Comparison of ENCODE assay signal across 8 mouse cellular contexts in genomic region chr15:84800132-84800531, GRCm38 (mm10). TPM values are rescaled to one million over a fixed set of nuclear protein-coding genes. Genes with fewer than 3 reads are reported as not detected.
DNase-seq lines count a peak whose midpoint lies in the region; ATAC-seq and TF ChIP-seq lines count a peak whose summit lies in the region.

No protein-coding gene starts in this region.

- no peaks in the 10 kb centered on the region for H3K9me3 ChIP-seq in heart, postnatal 0 days (replicated peaks; ENCODE audit: control insufficient read depth, low read length)
- no peaks in the 10 kb centered on the region for H3K9me3 ChIP-seq in heart, embryonic 10.5 days
- no peaks in the 10 kb centered on the region for H3K9me3 ChIP-seq in midbrain, embryonic 13.5 days
- H3K9me3 ChIP-seq in midbrain, embryonic 10.5 days (replicated peaks): peaks cover 20% of the 10 kb centered on the region; the same call in 1 of the 2 replicates

- TF ChIP-seq EP300 in heart, postnatal 0 days (IDR thresholded peaks at IDR 0.05; ENCODE audit: low read depth): no peak

- H3K27me3 ChIP-seq in heart, postnatal 0 days (ENCODE audit: control insufficient read depth, insufficient read depth, low read length): no peaks in the 10 kb centered on the region
- H3K27me3 ChIP-seq in heart, embryonic 10.5 days (ENCODE audit: insufficient read depth, poor library complexity, severe bottlenecking): no peaks in the 10 kb centered on the region
- H3K27me3 ChIP-seq in midbrain, embryonic 13.5 days: no peaks in the 10 kb centered on the region
- H3K27me3 ChIP-seq in midbrain, embryonic 10.5 days (ENCODE audit: low read depth, poor library complexity, severe bottlenecking): no peaks in the 10 kb centered on the region

- H3K9ac ChIP-seq in heart, postnatal 0 days (replicated peaks; ENCODE audit: low read depth, low read length): no peak overlapping the region
- no peak overlapping the region for H3K9ac ChIP-seq in midbrain, embryonic 13.5 days (replicated peaks)

- no peaks in the 10 kb centered on the region for H3K4me1 ChIP-seq in heart, postnatal 0 days (ENCODE audit: control insufficient read depth, insufficient read depth)
- H3K4me1 ChIP-seq in heart, embryonic 10.5 days: no peaks in the 10 kb centered on the region
- H3K4me1 ChIP-seq in midbrain, embryonic 13.5 days (replicated peaks): no peaks in the 10 kb centered on the region
- H3K4me1 ChIP-seq in midbrain, embryonic 10.5 days: no peaks in the 10 kb centered on the region

- no peak for TF ChIP-seq POLR2A in brain, embryonic 14.5 days (IDR thresholded peaks at IDR 0.05; ENCODE audit: borderline replicate concordance, extremely low read depth, insufficient read depth, insufficient read length, poor library complexity, severe bottlenecking)

- H3K4me2 ChIP-seq in heart, postnatal 0 days (ENCODE audit: low read depth, low read length): no peak overlapping the region
- H3K4me2 ChIP-seq in midbrain, embryonic 13.5 days (replicated peaks): no peak overlapping the region

- DNase-seq in heart, postnatal 0 days (ENCODE audit: low spot score): no peak
- no peak for DNase-seq in heart, embryonic 10.5 days (ENCODE audit: low spot score)
- DNase-seq in midbrain, embryonic 10.5 days (ENCODE audit: low spot score): no peak
- peak; percentile 53 for DNase-seq in brain, embryonic 14.5 days (ENCODE audit: low read depth)
- DNase-seq in retina, embryonic 14.5 days (ENCODE audit: low spot score): peak; percentile 42
- DNase-seq in gastrocnemius, postnatal 25 days: no peak
- DNase-seq in gastrocnemius, adult 8-10 months (ENCODE audit: low spot score in 2 of 2): no peak

- no peak for ATAC-seq in heart, postnatal 0 days (ENCODE audit: insufficient read depth, low read depth)
- peak; percentile 47; the same call in 1 of the 2 replicates for ATAC-seq in midbrain, embryonic 13.5 days

- peak; percentile 43 for TF ChIP-seq CTCF in heart, postnatal 0 days (IDR thresholded peaks at IDR 0.05; ENCODE audit: low read depth)
- peak; percentile 62 for TF ChIP-seq CTCF in brain, embryonic 14.5 days (IDR thresholded peaks at IDR 0.05; ENCODE audit: borderline replicate concordance, extremely low read depth, insufficient read depth, insufficient read length)

- H3K27ac ChIP-seq in heart, postnatal 0 days (ENCODE audit: low read depth): no peak overlapping the region
- H3K27ac ChIP-seq in heart, embryonic 10.5 days: no peak overlapping the region
- no peak overlapping the region for H3K27ac ChIP-seq in midbrain, embryonic 13.5 days
- H3K27ac ChIP-seq in midbrain, embryonic 10.5 days (replicated peaks): no peak overlapping the region

- H3K36me3 ChIP-seq in heart, postnatal 0 days (replicated peaks; ENCODE audit: control insufficient read depth, insufficient read depth, low read length): no peaks in the 10 kb centered on the region
- H3K36me3 ChIP-seq in heart, embryonic 10.5 days: peaks cover 18% of the 10 kb centered on the region
- peaks cover 93% of the 10 kb centered on the region for H3K36me3 ChIP-seq in midbrain, embryonic 13.5 days
- peaks cover 99% of the 10 kb centered on the region for H3K36me3 ChIP-seq in midbrain, embryonic 10.5 days

- WGBS in heart, postnatal 0 days: 74% methylated on average over 5 of the region's 5 CpGs
- 86% methylated on average over 5 of the region's 5 CpGs for WGBS in heart, embryonic 10.5 days
- WGBS in midbrain, embryonic 13.5 days: 90% methylated on average over 5 of the region's 5 CpGs
- 85% methylated on average over 5 of the region's 5 CpGs for WGBS in midbrain, embryonic 10.5 days

- no peak overlapping the region for H3K4me3 ChIP-seq in heart, postnatal 0 days (ENCODE audit: low read depth, low read length)
- no peak overlapping the region for H3K4me3 ChIP-seq in heart, embryonic 10.5 days
- H3K4me3 ChIP-seq in midbrain, embryonic 13.5 days (replicated peaks): no peak overlapping the region
- H3K4me3 ChIP-seq in midbrain, embryonic 10.5 days: no peak overlapping the region

RNA-seq across cellular contexts. Expression of gene Phf21b, which starts 55.7 kb away (rescaled TPM):
- total RNA-seq in heart, postnatal 0 days (2014; rRNA removed; ENCODE audit: low replicate concordance): 0.04 and 0.19 TPM in 2 replicates
- polyA plus RNA-seq in heart, postnatal 0 days (2015; fragmentation: Nextera tagmentation; extraction: Ambion mirVana): 0.05 TPM in 2 replicates
- polyA plus RNA-seq in heart, embryonic 10.5 days (2016; fragmentation: Nextera tagmentation; extraction: Ambion mirVana): 0.16 and 0.41 TPM in 2 replicates
- 16.2 and 18.8 TPM in 2 replicates for polyA plus RNA-seq in midbrain, embryonic 13.5 days (2015; fragmentation: Nextera tagmentation; extraction: Ambion mirVana)
- polyA plus RNA-seq in midbrain, embryonic 10.5 days (2016; fragmentation: Nextera tagmentation; extraction: Ambion mirVana): 9.5 and 11.9 TPM in 2 replicates
- 105 and 130 TPM in 2 replicates for polyA plus RNA-seq in brain, embryonic 14.5 days (2012; rRNA removed)
- under 1 TPM; 0.38 to 0.82 TPM for total RNA-seq in gastrocnemius, postnatal 25 days (2021)
- total RNA-seq in gastrocnemius, adult 8-10 months (2022): under 1 TPM in 3 of 4 experiments, not detected in 1; 0.19 to 0.22 (median 0.21) TPM

Comparison
In these comparisons a context has a peak if more than half of its experiments do, and no peak if none do; other contexts are left out.
1. DNase-seq: peak in brain, embryonic 14.5 days (single experiment) and retina, embryonic 14.5 days (single experiment); none in heart, postnatal 0 days (single experiment), heart, embryonic 10.5 days (single experiment), midbrain, embryonic 10.5 days (single experiment), gastrocnemius, postnatal 25 days (single experiment) and gastrocnemius, adult 8-10 months (0 of 2).